Mouse (Mus musculus): ENCODE results near the gene Tcam1. TPM values are rescaled to one million over a fixed set of nuclear protein-coding genes. Genes with fewer than 3 reads are reported as not detected.

Gene Tcam1
- total RNA-seq, 2 experiments from 2014 or later: 0.25 to 0.34 TPM

DNA sequence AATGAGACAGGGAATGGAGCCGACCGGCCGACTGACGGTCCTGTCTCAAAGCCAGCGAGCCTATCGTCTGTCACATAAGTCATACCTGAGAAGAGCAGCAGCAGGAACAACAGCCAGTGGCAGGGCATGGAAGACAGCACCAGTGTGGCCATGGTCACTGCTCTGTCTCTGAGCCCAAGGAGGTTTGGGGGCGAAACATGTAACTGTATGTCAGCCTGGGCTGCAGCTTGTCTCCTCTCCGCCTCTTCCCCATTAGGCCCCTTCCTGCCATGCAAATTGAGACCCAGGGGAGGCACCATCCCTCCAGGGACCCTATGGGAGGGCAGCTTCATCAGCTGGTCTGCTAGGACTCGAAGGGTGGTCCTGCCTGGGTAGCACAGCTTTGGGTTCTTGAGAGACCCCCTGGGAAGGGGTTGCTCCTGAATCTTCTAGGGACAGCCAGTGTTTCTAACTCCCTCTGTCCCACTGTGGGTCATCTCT, 37.9 kb downstream of the Tcam1 start, which contains the start of gene Cd79b:
Gene Cd79b (minus strand): TSS at position 430 of the 480 bp plus-strand sequence.
- DNase-seq (ENCODE audit: low spot score in 2 of 2): no peak

DNA sequence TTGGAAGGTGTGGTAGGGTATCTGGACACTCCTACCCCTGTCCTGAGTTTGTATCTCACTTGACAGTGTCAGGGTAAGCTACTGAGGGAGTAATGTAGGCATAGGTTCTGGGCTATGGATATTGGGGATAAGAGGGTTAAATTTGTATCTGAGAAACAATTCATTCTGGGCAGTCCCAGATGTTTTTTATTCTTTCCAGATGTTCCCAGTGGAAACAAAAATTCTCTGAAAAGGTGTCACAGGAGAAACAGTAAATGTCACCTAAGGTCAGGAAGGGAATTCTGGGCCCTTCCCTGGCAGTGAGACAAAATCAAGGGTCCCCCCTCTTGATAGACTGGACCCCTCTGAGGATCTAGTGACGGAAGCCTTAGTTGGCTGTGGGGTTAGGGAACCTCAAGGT, 39.9 kb downstream of the Tcam1 start:
- no peak for DNase-seq (ENCODE audit: low spot score in 2 of 2)

DNA sequence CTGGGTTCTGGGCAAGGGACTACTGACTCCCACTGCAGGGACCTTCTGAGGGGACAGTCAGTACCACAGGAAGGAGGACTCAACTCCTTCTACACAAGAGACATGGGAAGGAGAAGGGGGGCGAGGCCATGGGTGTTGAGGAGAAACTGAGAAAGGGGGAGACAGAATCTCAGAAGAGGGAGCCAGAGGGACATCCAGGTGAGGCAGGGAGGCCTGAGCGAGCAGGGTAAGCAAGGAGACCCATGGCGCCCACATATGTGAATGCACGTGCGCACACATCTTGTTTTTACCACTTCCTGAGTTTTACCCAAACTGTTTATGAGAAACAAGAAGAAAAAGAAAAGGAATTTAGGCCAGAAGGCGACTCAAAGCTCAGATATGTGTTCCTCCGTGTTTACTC, 41.3 kb downstream of the Tcam1 start:
- no peak for DNase-seq (ENCODE audit: low spot score in 2 of 2)

DNA sequence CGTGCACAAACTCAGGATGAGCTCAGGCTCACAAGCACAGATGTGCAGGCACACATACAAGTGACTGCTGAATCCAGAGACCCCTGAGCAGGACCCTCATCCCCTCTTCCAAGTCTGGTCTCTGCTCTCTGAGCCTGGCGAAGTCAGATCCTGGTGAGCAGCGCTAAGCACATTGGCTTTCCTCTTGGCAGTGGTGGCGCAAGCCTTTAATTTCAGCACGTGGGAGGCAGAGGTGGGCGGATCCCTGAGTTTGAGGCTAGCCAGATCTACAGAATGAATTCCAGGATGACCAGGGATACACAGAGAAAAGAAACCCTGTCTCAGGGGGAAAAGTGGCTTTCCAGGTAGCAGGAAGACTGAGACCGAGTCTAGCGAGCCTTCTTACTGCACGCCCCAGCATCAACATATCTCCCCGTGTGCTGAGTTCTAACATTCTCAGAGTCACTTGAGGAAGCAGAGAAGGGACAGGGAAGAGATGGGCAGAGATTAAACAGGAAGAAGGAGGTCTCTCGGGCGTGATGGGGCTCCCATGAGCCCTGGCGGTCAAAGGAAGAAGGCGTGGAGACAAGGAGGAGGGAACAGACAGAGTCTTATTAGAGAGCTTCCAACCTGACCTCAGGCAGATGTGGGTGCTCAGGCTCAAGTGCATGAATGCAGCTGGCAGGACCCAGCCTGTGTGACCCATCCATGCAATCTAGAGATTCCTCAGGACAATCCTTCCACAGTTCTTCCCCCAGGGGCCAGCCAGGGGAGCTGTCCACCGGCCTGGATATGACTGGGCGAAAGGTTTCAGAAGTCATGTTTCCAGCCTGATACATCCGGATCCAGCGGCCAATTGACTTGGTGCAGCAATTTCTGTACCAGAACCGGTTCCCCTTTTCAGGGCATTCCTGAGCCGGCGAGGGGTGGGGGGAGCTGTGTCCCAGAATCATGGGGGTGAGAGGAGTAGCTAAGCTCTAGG, 42.2 kb downstream of the Tcam1 start:
- DNase-seq (ENCODE audit: low spot score in 2 of 2): no peak

DNA sequence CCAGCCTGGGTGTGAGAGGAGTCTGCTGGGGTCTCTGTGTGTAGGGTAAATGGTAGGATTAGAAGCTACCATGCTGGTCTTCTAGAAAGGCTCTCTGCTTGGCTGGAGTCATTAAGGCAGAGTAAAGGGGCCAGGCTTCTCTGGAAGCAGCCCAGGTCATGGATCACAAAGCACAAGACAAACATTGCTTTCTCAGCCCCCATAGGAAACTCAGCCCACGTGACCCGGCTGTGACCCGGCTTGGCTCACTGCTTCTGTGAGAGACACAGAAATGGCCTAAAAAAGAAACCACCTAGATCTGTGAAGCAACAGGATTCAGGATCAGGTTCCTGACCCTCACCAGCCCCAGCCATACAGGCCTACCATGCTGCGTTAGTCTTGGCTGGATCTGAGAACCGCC, 48.4 kb downstream of the Tcam1 start:
- no peak for DNase-seq (ENCODE audit: low spot score in 2 of 2)

DNA sequence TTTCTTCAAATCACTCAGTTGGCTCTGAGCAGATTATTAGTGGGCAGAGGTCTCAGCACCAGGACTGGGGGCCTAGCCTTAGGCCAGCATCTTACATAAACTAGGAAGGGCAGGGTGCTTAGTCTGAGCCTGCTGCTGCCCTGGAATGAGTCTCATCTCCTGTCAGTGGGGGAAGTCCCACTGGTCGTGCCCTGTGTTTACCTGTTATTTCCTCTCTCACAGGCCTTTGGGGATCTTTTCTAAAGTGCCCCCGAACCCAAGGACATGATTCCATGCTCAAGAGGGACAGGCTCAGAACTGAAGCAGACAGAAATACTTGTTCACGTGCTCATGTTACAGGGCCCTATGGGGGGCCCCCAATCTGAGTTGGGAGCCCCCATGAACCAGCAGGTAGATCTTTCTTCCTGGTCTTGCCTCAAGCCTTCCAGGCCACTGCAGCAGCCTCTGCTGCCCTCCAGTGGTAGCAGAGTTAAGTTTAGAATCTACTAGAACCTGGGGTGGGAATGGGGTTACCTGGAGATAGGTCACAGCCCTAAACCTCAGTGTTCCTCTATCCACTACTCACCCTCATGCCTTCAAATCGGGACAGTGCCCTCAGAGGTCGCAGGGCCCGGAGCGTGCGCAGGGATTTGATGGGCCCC, 49.2 kb downstream of the Tcam1 start:
- peak in 1 of 2 experiments; percentile 35 for DNase-seq (ENCODE audit: low spot score in 2 of 2)

DNA sequence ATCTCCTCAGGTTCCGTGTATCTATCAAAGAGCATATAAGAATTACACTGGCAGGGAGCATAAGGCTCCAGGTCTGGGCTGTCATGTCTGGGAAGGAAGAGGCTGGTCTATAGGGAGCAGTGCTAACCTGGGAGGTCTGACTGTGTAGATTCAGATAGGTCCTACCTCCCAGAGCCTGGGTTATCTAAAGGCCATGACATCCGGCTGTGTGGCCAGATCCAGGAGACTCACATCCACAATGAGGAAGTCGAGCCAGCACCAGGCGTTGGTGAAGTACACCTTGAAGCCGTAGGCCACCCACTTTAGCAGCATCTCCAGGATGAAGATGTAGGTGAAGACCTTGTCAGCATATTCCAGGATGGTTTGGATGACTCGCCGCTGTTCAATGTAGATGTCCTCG, 50.0 kb downstream of the Tcam1 start:
- DNase-seq (ENCODE audit: low spot score in 2 of 2): no peak

DNA sequence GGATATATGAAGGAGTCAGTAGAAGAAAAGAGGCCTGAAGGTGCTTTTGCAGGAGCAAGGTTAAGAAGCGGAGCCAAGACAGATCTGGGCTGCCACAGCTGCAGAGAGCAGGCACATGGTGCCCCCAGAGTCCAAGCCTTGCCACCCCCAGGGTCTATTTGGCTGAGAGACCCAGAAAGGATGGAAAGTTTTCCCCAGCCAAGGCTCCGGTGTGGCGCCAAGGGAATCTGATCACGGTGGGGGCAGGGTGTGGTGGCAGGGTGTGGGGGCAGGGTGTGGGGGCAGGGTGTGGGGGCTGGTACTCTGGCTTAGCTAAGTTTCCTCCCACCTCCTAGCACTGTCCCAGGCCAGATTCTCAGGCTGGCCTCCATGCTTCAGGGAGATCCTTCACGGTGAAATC, 52.0 kb downstream of the Tcam1 start:
- no peak for DNase-seq (ENCODE audit: low spot score in 2 of 2)

DNA sequence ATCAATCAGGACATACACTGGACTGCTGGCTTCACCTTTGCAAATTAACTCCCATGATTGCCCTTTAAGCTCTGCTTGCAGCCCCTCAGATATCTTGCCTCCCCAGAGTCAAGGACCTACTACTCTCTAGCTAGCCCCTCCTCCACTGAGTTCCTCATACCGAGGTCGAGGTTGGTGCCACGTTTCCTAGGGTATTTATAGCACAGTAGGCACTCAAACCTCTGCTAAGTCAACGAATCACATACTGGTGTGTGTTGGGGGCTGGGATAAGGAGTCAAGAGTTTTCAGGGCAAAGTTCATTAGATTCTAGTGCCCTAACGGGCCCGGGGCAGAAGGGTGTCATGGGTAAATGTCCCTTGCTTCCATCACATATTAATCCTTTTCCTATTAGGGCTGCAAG, 52.7 kb downstream of the Tcam1 start:
- DNase-seq (ENCODE audit: low spot score in 2 of 2): no peak

DNA sequence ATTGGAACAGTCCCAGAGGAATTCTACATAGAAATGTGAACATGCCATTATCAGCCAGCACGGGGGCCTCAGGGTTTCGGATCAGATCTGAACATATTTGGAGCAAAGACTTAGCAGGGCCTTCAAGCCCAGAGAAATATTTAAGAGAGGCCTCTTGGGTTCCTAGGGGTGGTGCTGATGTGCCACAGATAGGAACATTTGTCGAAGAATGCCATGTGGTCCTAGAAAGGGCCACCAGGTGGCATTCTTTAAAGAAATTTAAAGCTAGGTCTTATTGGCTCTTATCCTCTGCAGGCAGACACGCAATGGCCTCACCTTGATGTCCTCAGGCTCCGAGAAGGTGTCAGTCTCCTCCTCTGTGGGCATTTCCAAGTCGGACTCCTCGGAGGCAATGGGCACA, 53.2 kb downstream of the Tcam1 start:
- DNase-seq (ENCODE audit: low spot score in 2 of 2): no peak

DNA sequence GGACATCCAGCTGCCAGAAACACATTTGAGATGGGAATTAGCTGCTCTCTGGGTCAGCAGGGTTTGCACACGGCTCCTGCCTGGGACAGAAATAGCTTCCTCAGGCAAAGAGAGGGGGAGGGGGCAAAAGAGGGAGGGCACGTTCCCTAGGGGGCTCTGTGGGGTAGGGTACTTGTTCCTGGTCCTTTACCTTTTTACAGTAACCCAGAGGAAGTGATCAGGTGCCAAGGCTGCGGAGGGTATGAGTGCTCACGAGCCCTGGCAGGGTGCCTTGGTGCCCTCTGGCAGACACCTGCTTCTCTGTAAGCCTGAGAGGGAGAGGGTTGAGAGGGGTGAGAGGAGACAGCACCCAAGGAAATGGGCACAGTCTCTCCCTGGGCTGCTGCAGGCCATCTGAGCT, 56.0 kb downstream of the Tcam1 start:
- no peak for DNase-seq (ENCODE audit: low spot score in 2 of 2)

DNA sequence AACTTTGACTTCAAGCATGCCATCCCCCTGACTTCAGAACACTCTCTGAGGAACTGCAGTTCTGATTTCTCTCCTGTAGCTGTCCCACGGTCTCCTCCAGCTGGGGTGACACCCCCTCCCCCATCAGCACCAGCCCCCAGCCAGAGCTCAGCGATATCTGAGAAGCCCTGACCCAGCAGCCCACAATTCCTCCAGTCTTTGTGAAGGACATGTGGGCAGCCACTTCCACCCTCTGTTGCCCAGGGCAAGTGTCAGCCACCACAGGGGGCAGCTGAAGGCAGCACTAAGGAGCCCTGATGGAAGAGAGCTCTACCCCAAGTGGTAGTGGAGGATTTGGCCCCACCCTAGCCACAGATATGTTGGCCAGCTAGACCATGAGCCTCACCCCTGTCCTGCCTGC, 57.6 kb downstream of the Tcam1 start:
- DNase-seq (ENCODE audit: low spot score in 2 of 2): no peak

DNA sequence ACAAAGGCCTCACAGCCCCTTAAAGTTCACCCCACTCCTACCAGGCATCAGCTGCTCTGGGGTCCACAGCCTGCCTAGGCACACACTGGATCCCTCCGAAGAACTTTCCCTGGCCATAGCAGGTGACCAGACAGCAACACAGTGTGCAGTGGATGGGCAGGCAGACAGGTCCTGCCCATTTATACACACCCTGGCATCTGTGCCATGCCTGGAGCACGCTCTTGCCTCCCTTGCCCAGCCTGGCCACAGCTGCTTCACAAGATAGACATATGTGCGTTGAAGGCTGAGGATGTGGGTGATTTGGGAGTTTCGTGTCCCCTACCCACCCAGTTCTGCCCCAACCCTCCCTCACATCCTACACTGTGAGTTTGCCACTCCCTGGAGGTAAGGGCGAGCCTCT, 61.6 kb downstream of the Tcam1 start:
- no peak for DNase-seq (ENCODE audit: low spot score in 2 of 2)

Other genes starting within 250 kb of the Tcam1 start
- 10 to 100 TPM; 87.2 to 88.1 TPM for gene Dcaf7, start 239.8 kb upstream of the Tcam1 start, total RNA-seq (2021)
- 10 to 100 TPM; 27.3 to 28.6 TPM for gene Taco1, start 210.6 kb upstream of the Tcam1 start, total RNA-seq (2021)
- 10 to 100 TPM; 55.5 to 60.6 TPM for gene Map3k3, start 192.1 kb upstream of the Tcam1 start, total RNA-seq (2021)
- gene Gm10840, start 115.8 kb upstream of the Tcam1 start, total RNA-seq (2021): not detected
- gene Limd2, start 115.8 kb upstream of the Tcam1 start, total RNA-seq (2021): 10 to 100 TPM; 39.8 to 48.2 TPM
- gene Strada, start 74.5 kb upstream of the Tcam1 start, total RNA-seq (2021): 10 to 100 TPM; 19.3 to 20.1 TPM
- gene Ccdc47, start 60.3 kb upstream of the Tcam1 start, total RNA-seq (2021): 10 to 100 TPM; 86.3 to 89.6 TPM
- gene Ddx42, start 59.7 kb upstream of the Tcam1 start, total RNA-seq (2021): 10 to 100 TPM; 74.4 to 76.2 TPM
- gene Ftsj3, start 20.6 kb upstream of the Tcam1 start, total RNA-seq (2021): 10 to 100 TPM; 69.3 to 71.0 TPM
- gene Psmc5, start 20.5 kb upstream of the Tcam1 start, total RNA-seq (2021): 100 to 1,000 TPM; 131 to 138 TPM
- gene Smarcd2, start 3.7 kb upstream of the Tcam1 start, total RNA-seq (2021): 100 to 1,000 TPM; 104 to 117 TPM
- gene Gh, start 25.2 kb downstream of the Tcam1 start, total RNA-seq (2021): under 1 TPM in 1 of 2 experiments, not detected in 1; 0.37 TPM
- 1 to 10 TPM; 2.8 to 5.2 TPM for gene Cd79b, start 38.1 kb downstream of the Tcam1 start, total RNA-seq (2021)
- gene Scn4a, start 76.6 kb downstream of the Tcam1 start, total RNA-seq (2021): 1 to 10 TPM; 1.0 to 3.0 TPM
- not detected for gene Prr29, start 88.8 kb downstream of the Tcam1 start, total RNA-seq (2021)
- gene Icam2, start 111.4 kb downstream of the Tcam1 start, total RNA-seq (2021): 10 to 100 TPM; 21.8 to 24.3 TPM
- gene Ern1, start 211.2 kb downstream of the Tcam1 start, total RNA-seq (2021): 10 to 100 TPM; 72.5 to 83.6 TPM

Measured in adrenal gland, postnatal 4 days (tissue).